Mouse (Mus musculus) forebrain, embryonic 15.5 days (tissue): Measurements from ENCODE around the gene Adamts20. TPM values are rescaled to one million over a fixed set of nuclear protein-coding genes. Genes with fewer than 3 reads are reported as not detected.

Experiments used
- ATAC-seq: fragments of 200-750 bp; cut with Nextera tagmentation; replicated peaks from 2 replicates; pipeline ENCODE4 v1.8.0; 2017; ENCODE audit warnings: mild to moderate bottlenecking, moderate TSS enrichment, moderate library complexity
- H3K27ac ChIP-seq: fragments of 300-500 bp; sonication (generic); replicated peaks from 2 replicates; pipeline ENCODE4 v1.5.1; 2015; ENCODE audit warnings: mild to moderate bottlenecking, inconsistent platforms
- H3K27me3 ChIP-seq: fragments of 300-500 bp; sonication (generic); 2 replicates; pipeline ENCODE4 v1.6.1; 2015; ENCODE audit warnings: inconsistent platforms
- H3K36me3 ChIP-seq: fragments of 300-500 bp; sonication (generic); 2 replicates; pipeline ENCODE4 v1.6.1; 2015; ENCODE audit warnings: mild to moderate bottlenecking, inconsistent platforms
- H3K4me1 ChIP-seq: fragments of 300-500 bp; sonication (generic); 2 replicates; pipeline ENCODE4 v1.6.1; 2015; ENCODE audit warnings: inconsistent platforms
- H3K4me2 ChIP-seq: fragments of 300-500 bp; sonication (generic); replicated peaks from 2 replicates; pipeline ENCODE4 v1.6.1; 2015; ENCODE audit warnings: mild to moderate bottlenecking, inconsistent platforms
- H3K4me3 ChIP-seq: fragments of 300-500 bp; sonication (generic); 2 replicates; pipeline ENCODE4 v1.5.1; 2015; ENCODE audit warnings: mild to moderate bottlenecking, inconsistent platforms
- H3K9ac ChIP-seq: fragments of 300-500 bp; sonication (generic); replicated peaks from 2 replicates; pipeline ENCODE4 v1.6.1; 2015; ENCODE audit warnings: mild to moderate bottlenecking, inconsistent platforms
- H3K9me3 ChIP-seq: fragments of 300-500 bp; sonication (generic); 2 replicates; pipeline ENCODE4 v1.6.1; 2016; ENCODE audit warnings: inconsistent platforms
- WGBS: fragments of 180-500 bp; shearing (Covaris S2); methylation state at CpG from one replicate; pipeline ENCODE4 v1.1.7; 2015; ENCODE audit warnings: mixed read lengths; 5-methylcytosine and 5-hydroxymethylcytosine counted together
- polyA plus RNA-seq: library from polyadenylated mRNA; unstranded; fragments of >200 nt; fragmentation: Nextera tagmentation; extraction: Ambion mirVana; gene quantifications from 2 replicates; pipeline ENCODE4 v1.2.1, GENCODE M21; 2015

Adamts20 gene
- polyA plus RNA-seq, 1 experiment from 2014 or later = 3.5 TPM

GRCm38 (mm10) chr15:94326626-94327025 lies 138.6 kb downstream of the Adamts20 start:
- no peaks in the 10 kb centered on the region for H3K9me3 ChIP-seq
- no peak overlapping the region for H3K9ac ChIP-seq
- no peaks in the 10 kb centered on the region for H3K27me3 ChIP-seq
- ATAC-seq = no peak
- H3K27ac ChIP-seq = no peak overlapping the region
- H3K4me1 ChIP-seq = peaks cover 8% of the 10 kb centered on the region
- H3K4me3 ChIP-seq = no peak overlapping the region
- H3K36me3 ChIP-seq = no peaks in the 10 kb centered on the region
- WGBS = 82% methylated on average over 5 of the region's 5 CpGs
- H3K4me2 ChIP-seq = no peak overlapping the region

GRCm38 (mm10) chr15:94325509-94326181 lies 139.6 kb downstream of the Adamts20 start:
- 48% methylated on average over 13 of the region's 13 CpGs for WGBS
- ATAC-seq = no peak
- peaks cover 8% of the 10 kb centered on the region for H3K4me1 ChIP-seq
- H3K27ac ChIP-seq = no peak overlapping the region
- no peaks in the 10 kb centered on the region for H3K9me3 ChIP-seq
- no peak overlapping the region for H3K9ac ChIP-seq
- no peaks in the 10 kb centered on the region for H3K27me3 ChIP-seq
- no peak overlapping the region for H3K4me3 ChIP-seq
- no peak overlapping the region for H3K4me2 ChIP-seq
- no peaks in the 10 kb centered on the region for H3K36me3 ChIP-seq

- Histone ChIP-seq H3K27me3 (no peaks in the 10 kb centered on the region), H3K36me3 (no peaks in the 10 kb centered on the region), H3K4me3 (no peak overlapping the region), H3K9ac (no peak overlapping the region), H3K4me1 (no peaks in the 10 kb centered on the region), H3K27ac (no peak overlapping the region), H3K4me2 (no peak overlapping the region), H3K9me3 (no peaks in the 10 kb centered on the region)
- WGBS = 95% methylated on average over 3 of the region's 3 CpGs
- ATAC-seq = no peak
Measured at GRCm38 (mm10) chr15:94316171-94316570, 149.0 kb downstream of the Adamts20 start.

GRCm38 (mm10) chr15:94309689-94310088 lies 155.5 kb downstream of the Adamts20 start:
- no peak for ATAC-seq
- Histone ChIP-seq H3K4me1 (no peaks in the 10 kb centered on the region), H3K27me3 (no peaks in the 10 kb centered on the region), H3K4me3 (no peak overlapping the region), H3K9ac (no peak overlapping the region), H3K9me3 (no peaks in the 10 kb centered on the region), H3K36me3 (no peaks in the 10 kb centered on the region), H3K4me2 (no peak overlapping the region), H3K27ac (no peak overlapping the region)
- 89% methylated on average over 7 of the region's 7 CpGs for WGBS

GRCm38 (mm10) chr15:94307888-94308287 lies 157.3 kb downstream of the Adamts20 start:
- Histone ChIP-seq H3K4me2 (no peak overlapping the region), H3K27me3 (no peaks in the 10 kb centered on the region), H3K9ac (no peak overlapping the region), H3K4me3 (no peak overlapping the region), H3K36me3 (no peaks in the 10 kb centered on the region), H3K9me3 (no peaks in the 10 kb centered on the region), H3K27ac (no peak overlapping the region), H3K4me1 (no peaks in the 10 kb centered on the region)
- WGBS = 79% methylated on average over 9 of the region's 9 CpGs
- no peak for ATAC-seq

- ATAC-seq = no peak
- H3K4me1 ChIP-seq = no peaks in the 10 kb centered on the region
- no peak overlapping the region for H3K27ac ChIP-seq
- no peaks in the 10 kb centered on the region for H3K27me3 ChIP-seq
- no peaks in the 10 kb centered on the region for H3K9me3 ChIP-seq
- H3K36me3 ChIP-seq = no peaks in the 10 kb centered on the region
- H3K4me2 ChIP-seq = no peak overlapping the region
- no peak overlapping the region for H3K9ac ChIP-seq
- 76% methylated on average over 3 of the region's 3 CpGs for WGBS
- H3K4me3 ChIP-seq = no peak overlapping the region
Measured at GRCm38 (mm10) chr15:94303151-94303550, 162.1 kb downstream of the Adamts20 start.

GRCm38 (mm10) chr15:94294084-94294483 lies 171.1 kb downstream of the Adamts20 start:
- H3K9me3 ChIP-seq = no peaks in the 10 kb centered on the region
- H3K4me2 ChIP-seq = no peak overlapping the region
- H3K4me1 ChIP-seq = no peaks in the 10 kb centered on the region
- no peak overlapping the region for H3K27ac ChIP-seq
- no peaks in the 10 kb centered on the region for H3K27me3 ChIP-seq
- H3K4me3 ChIP-seq = no peak overlapping the region
- H3K36me3 ChIP-seq = no peaks in the 10 kb centered on the region
- H3K9ac ChIP-seq = no peak overlapping the region
- ATAC-seq = no peak
- 81% methylated on average over 4 of the region's 4 CpGs for whole genome bisulfite sequencing

- Histone ChIP-seq H3K4me2 (no peak overlapping the region), H3K36me3 (no peaks in the 10 kb centered on the region), H3K4me3 (no peak overlapping the region), H3K4me1 (0 out of 2 replicates have a peak, but pooled peaks cover 3% of the 10 kb centered on the region), H3K27me3 (no peaks in the 10 kb centered on the region), H3K9me3 (no peaks in the 10 kb centered on the region), H3K9ac (no peak overlapping the region), H3K27ac (no peak overlapping the region)
- WGBS = 71% methylated on average over 2 of the region's 2 CpGs
- peak; percentile 41; the same call in 1 of the 2 replicates for ATAC-seq
Measured at GRCm38 (mm10) chr15:94288015-94288414, 177.2 kb downstream of the Adamts20 start.

GRCm38 (mm10) chr15:94287495-94287894 lies 177.7 kb downstream of the Adamts20 start:
- Histone ChIP-seq H3K36me3 (no peaks in the 10 kb centered on the region), H3K4me1 (0 out of 2 replicates have a peak, but pooled peaks cover 3% of the 10 kb centered on the region), H3K27ac (no peak overlapping the region), H3K4me2 (no peak overlapping the region), H3K27me3 (no peaks in the 10 kb centered on the region), H3K9ac (no peak overlapping the region), H3K4me3 (no peak overlapping the region), H3K9me3 (no peaks in the 10 kb centered on the region)
- WGBS = 77% methylated on average over 3 of the region's 3 CpGs
- ATAC-seq = no peak

- no peak overlapping the region for H3K9ac ChIP-seq
- no peak for ATAC-seq
- 72% methylated on average over 8 of the region's 8 CpGs for WGBS
- H3K9me3 ChIP-seq = no peaks in the 10 kb centered on the region
- no peak overlapping the region for H3K27ac ChIP-seq
- no peaks in the 10 kb centered on the region for H3K27me3 ChIP-seq
- no peak overlapping the region for H3K4me2 ChIP-seq
- no peaks in the 10 kb centered on the region for H3K4me1 ChIP-seq
- no peak overlapping the region for H3K4me3 ChIP-seq
- H3K36me3 ChIP-seq = no peaks in the 10 kb centered on the region
Measured at GRCm38 (mm10) chr15:94276418-94276817, 188.8 kb downstream of the Adamts20 start.

- Histone ChIP-seq H3K9ac (no peak overlapping the region), H3K9me3 (no peaks in the 10 kb centered on the region), H3K4me1 (peaks cover 19% of the 10 kb centered on the region), H3K4me2 (no peak overlapping the region), H3K27ac (no peak overlapping the region), H3K36me3 (no peaks in the 10 kb centered on the region), H3K27me3 (no peaks in the 10 kb centered on the region), H3K4me3 (no peak overlapping the region)
- no peak for ATAC-seq
- 15% methylated on average over 10 of the region's 10 CpGs for WGBS
Measured at GRCm38 (mm10) chr15:94265630-94266029, 199.6 kb downstream of the Adamts20 start.

- Histone ChIP-seq H3K36me3 (no peaks in the 10 kb centered on the region), H3K9me3 (no peaks in the 10 kb centered on the region), H3K9ac (no peak overlapping the region), H3K4me3 (no peak overlapping the region), H3K27me3 (no peaks in the 10 kb centered on the region), H3K27ac (peak overlapping the region; percentile 16; the same call in 1 of the 2 replicates), H3K4me2 (no peak overlapping the region), H3K4me1 (peaks cover 19% of the 10 kb centered on the region)
- 53% methylated on average over 6 of the region's 6 CpGs for WGBS
- ATAC-seq = peak; percentile 51; the same call in 1 of the 2 replicates
Measured at GRCm38 (mm10) chr15:94264497-94264879, 200.7 kb downstream of the Adamts20 start.
